Mouse (Mus musculus) midbrain, embryonic 11.5 days (tissue): ENCODE results near the gene Magt1. TPM values are rescaled to one million over a fixed set of nuclear protein-coding genes. Genes with fewer than 3 reads are reported as not detected.

ENCODE experiments used
- ATAC-seq: fragments of 200-750 bp; cut with Nextera tagmentation; 2 replicates; pipeline ENCODE4 v1.8.0; 2017; ENCODE audit warnings: moderate TSS enrichment, moderate library complexity; ENCODE audit not compliant: low FRiP score
- DNase-seq: peaks from one replicate; pipeline ENCODE4 v3.0.0; 2015; ENCODE audit warnings: low spot score; ENCODE audit errors: missing footprints
- H3K27ac ChIP-seq: fragments of 300-500 bp; sonication (generic); 2 replicates; pipeline ENCODE4 v1.5.1; 2014; ENCODE audit warnings: low read depth, low read length
- H3K27me3 ChIP-seq: fragments of 300-500 bp; sonication (generic); 2 replicates; pipeline ENCODE4 v1.6.1; 2014; ENCODE audit warnings: mild to moderate bottlenecking, low read length, moderate library complexity, mixed read lengths; ENCODE audit not compliant: control insufficient read depth, insufficient read depth
- H3K36me3 ChIP-seq: fragments of 300-500 bp; sonication (generic); 2 replicates; pipeline ENCODE4 v1.6.1; 2014; ENCODE audit warnings: mild to moderate bottlenecking, low read length, moderate library complexity, mixed read lengths; ENCODE audit not compliant: control insufficient read depth, insufficient read depth
- H3K4me1 ChIP-seq: fragments of 300-500 bp; sonication (generic); 2 replicates; pipeline ENCODE4 v1.6.1; 2014; ENCODE audit warnings: low read length; ENCODE audit not compliant: control insufficient read depth, insufficient read depth
- H3K4me2 ChIP-seq: fragments of 300-500 bp; sonication (generic); 2 replicates; pipeline ENCODE4 v1.6.1; 2014; ENCODE audit warnings: mild to moderate bottlenecking, moderate library complexity
- H3K4me3 ChIP-seq: fragments of 300-500 bp; sonication (generic); 2 replicates; pipeline ENCODE4 v1.5.1; 2014; ENCODE audit warnings: low read depth, low read length
- H3K9ac ChIP-seq: fragments of 300-500 bp; sonication (generic); 2 replicates; pipeline ENCODE4 v1.6.1; 2014; ENCODE audit warnings: low read length
- H3K9me3 ChIP-seq: fragments of 300-500 bp; sonication (generic); 2 replicates; pipeline ENCODE4 v1.6.1; 2016; ENCODE audit warnings: low read length; ENCODE audit not compliant: control insufficient read depth
- WGBS: fragments of 180-500 bp; shearing (Covaris S2); extraction: QIAGEN DNeasy Blood & Tissue Kit; methylation state at CpG from one replicate; pipeline ENCODE4 v1.1.7; 2014; 5-methylcytosine and 5-hydroxymethylcytosine counted together
- polyA plus RNA-seq: library from polyadenylated mRNA; unstranded; fragments of >200 nt; fragmentation: Nextera tagmentation; extraction: Ambion mirVana; gene quantifications from 2 replicates; pipeline ENCODE4 v1.2.1, GENCODE M21; 2014

The Magt1 gene
- polyA plus RNA-seq = 44.9 and 45.9 TPM in 2 replicates

GRCm38 (mm10) chrX:106011465-106012159 is at the start of gene Magt1:
Gene Magt1 (minus strand): TSS chrX:106011906.
- Histone ChIP-seq H3K4me1 (no peaks in the 10 kb centered on the region), H3K27me3 (no peaks in the 10 kb centered on the region), H3K4me2 (peak within 1 kb of the TSS; percentile 51), H3K9me3 (no peaks in the 10 kb centered on the region), H3K4me3 (peak within 1 kb of the TSS; percentile 55), H3K9ac (peak within 1 kb of the TSS; percentile 62), H3K36me3 (no peaks in the 10 kb centered on the region), H3K27ac (peak within 1 kb of the TSS; percentile 54)
- ATAC-seq = peak; percentile 94
- DNase-seq = peak; percentile 92
- 14% methylated on average over 45 of the region's 45 CpGs for WGBS

- Histone ChIP-seq H3K27ac (no peak overlapping the region), H3K9me3 (no peaks in the 10 kb centered on the region), H3K4me3 (no peak overlapping the region), H3K36me3 (no peaks in the 10 kb centered on the region), H3K4me2 (no peak overlapping the region), H3K9ac (no peak overlapping the region), H3K4me1 (no peaks in the 10 kb centered on the region), H3K27me3 (no peaks in the 10 kb centered on the region; the same call in 1 of the 2 replicates)
- DNase-seq (no peak), ATAC-seq (no peak)
- 79% methylated on average over 1 of the region's 1 CpGs for WGBS
These were observed 36.5 kb upstream of the Magt1 start for GRCm38 (mm10) chrX:106048191-106048590.

- DNase-seq (no peak), ATAC-seq (no peak)
- no peak overlapping the region for H3K4me3 ChIP-seq
- H3K4me1 ChIP-seq = no peaks in the 10 kb centered on the region
- H3K9me3 ChIP-seq = no peaks in the 10 kb centered on the region
- no peak overlapping the region for H3K4me2 ChIP-seq
- no peaks in the 10 kb centered on the region; the same call in 1 of the 2 replicates for H3K27me3 ChIP-seq
- no peaks in the 10 kb centered on the region for H3K36me3 ChIP-seq
- H3K27ac ChIP-seq = no peak overlapping the region
- WGBS = 78% methylated on average over 9 of the region's 9 CpGs
- H3K9ac ChIP-seq = no peak overlapping the region
These were observed 34.2 kb upstream of the Magt1 start for GRCm38 (mm10) chrX:106045928-106046327.

DNA sequence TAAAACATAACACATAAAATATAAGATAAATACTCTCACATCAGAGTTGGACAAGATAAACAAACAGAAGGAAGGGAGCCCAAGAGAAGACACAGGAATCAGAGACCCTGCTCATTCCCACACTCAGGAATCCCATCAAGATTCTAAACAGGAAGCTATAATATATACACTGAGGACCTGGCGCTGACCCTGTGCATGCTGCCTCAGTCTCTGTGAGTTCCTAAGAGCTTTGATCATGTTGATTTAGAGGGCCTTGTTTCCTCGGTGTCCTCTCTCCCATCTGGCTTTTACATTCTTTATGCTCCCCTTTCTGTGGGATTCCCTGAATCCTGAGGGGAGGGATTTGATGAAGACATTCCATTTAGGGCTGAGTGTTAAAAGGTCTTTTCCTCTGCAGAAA is 33.7 kb upstream of the Magt1 start:
- no peak for ATAC-seq
- WGBS = 45% methylated on average over 2 of the region's 2 CpGs
- no peaks in the 10 kb centered on the region for H3K4me1 ChIP-seq

GRCm38 (mm10) chrX:106043863-106044617 is 32.3 kb upstream of the Magt1 start:
- Histone ChIP-seq H3K27ac (no peak overlapping the region), H3K4me2 (no peak overlapping the region), H3K27me3 (no peaks in the 10 kb centered on the region; the same call in 1 of the 2 replicates), H3K9me3 (no peaks in the 10 kb centered on the region), H3K4me3 (no peak overlapping the region), H3K36me3 (no peaks in the 10 kb centered on the region), H3K9ac (no peak overlapping the region), H3K4me1 (no peaks in the 10 kb centered on the region)
- ATAC-seq (no peak), DNase-seq (no peak)
- 69% methylated on average over 8 of the region's 8 CpGs for WGBS

More for the DNA sequence above, 33.7 kb upstream of the Magt1 start:
- Histone ChIP-seq H3K27me3 (no peaks in the 10 kb centered on the region; the same call in 1 of the 2 replicates), H3K27ac (no peak overlapping the region), H3K4me2 (no peak overlapping the region), H3K36me3 (no peaks in the 10 kb centered on the region), H3K9me3 (no peaks in the 10 kb centered on the region), H3K9ac (no peak overlapping the region), H3K4me3 (no peak overlapping the region)
- DNase-seq = no peak

GRCm38 (mm10) chrX:106037185-106037752 is 25.6 kb upstream of the Magt1 start:
- WGBS = 88% methylated on average over 3 of the region's 3 CpGs
- Histone ChIP-seq H3K27me3 (no peaks in the 10 kb centered on the region), H3K4me2 (no peak overlapping the region), H3K9me3 (no peaks in the 10 kb centered on the region), H3K27ac (no peak overlapping the region), H3K36me3 (no peaks in the 10 kb centered on the region), H3K9ac (no peak overlapping the region), H3K4me1 (no peaks in the 10 kb centered on the region), H3K4me3 (no peak overlapping the region)
- ATAC-seq (no peak), DNase-seq (no peak)

GRCm38 (mm10) chrX:106035727-106036126 is 24.0 kb upstream of the Magt1 start:
- Histone ChIP-seq H3K4me3 (no peak overlapping the region), H3K9ac (no peak overlapping the region), H3K27ac (no peak overlapping the region), H3K4me1 (no peaks in the 10 kb centered on the region), H3K9me3 (no peaks in the 10 kb centered on the region), H3K4me2 (no peak overlapping the region), H3K27me3 (no peaks in the 10 kb centered on the region), H3K36me3 (no peaks in the 10 kb centered on the region)
- DNase-seq (no peak), ATAC-seq (no peak)
- 86% methylated on average over 2 of the region's 2 CpGs for WGBS

GRCm38 (mm10) chrX:106031124-106031523 is 19.4 kb upstream of the Magt1 start:
- Histone ChIP-seq H3K9me3 (no peaks in the 10 kb centered on the region), H3K4me1 (no peaks in the 10 kb centered on the region), H3K4me3 (no peak overlapping the region), H3K9ac (no peak overlapping the region), H3K27ac (no peak overlapping the region), H3K4me2 (no peak overlapping the region), H3K27me3 (no peaks in the 10 kb centered on the region), H3K36me3 (no peaks in the 10 kb centered on the region)
- ATAC-seq = no peak
- no peak for DNase-seq

GRCm38 (mm10) chrX:106030176-106030575 is 18.5 kb upstream of the Magt1 start:
- Histone ChIP-seq H3K4me1 (no peaks in the 10 kb centered on the region), H3K27me3 (no peaks in the 10 kb centered on the region), H3K4me2 (no peak overlapping the region), H3K9me3 (no peaks in the 10 kb centered on the region), H3K4me3 (no peak overlapping the region), H3K36me3 (no peaks in the 10 kb centered on the region), H3K9ac (no peak overlapping the region), H3K27ac (no peak overlapping the region)
- ATAC-seq = no peak
- 77% methylated on average over 5 of the region's 5 CpGs for WGBS
- no peak for DNase-seq
